Mouse (Mus musculus) small intestine, adult 2 months (tissue): ENCODE measurements around the gene Ptbp3.

Experiments used
- CTCF ChIP-seq: fragments of 200-500 bp; IDR thresholded peaks from 2 replicates; pipeline ENCODE4 v1.5.1; 2012; ENCODE audit warnings: low read depth, mild to moderate bottlenecking, control low read depth, inconsistent platforms, low read length, moderate library complexity, mixed read lengths; ENCODE audit not compliant: insufficient replicate concordance, insufficient read length; ENCODE audit errors: extremely low read depth
- POLR2A ChIP-seq: fragments of 200-500 bp; IDR thresholded peaks from 2 replicates; pipeline ENCODE4 v1.6.1; 2012; ENCODE audit warnings: low read depth, mild to moderate bottlenecking, control low read depth, inconsistent platforms, low read length, moderate library complexity

- TF ChIP-seq CTCF (no peak), POLR2A (no peak)
Observed at GRCm38 (mm10) chr4:59465449-59465848, 83.7 kb downstream of the Ptbp3 start.
